Mouse (Mus musculus): ENCODE measurements around the gene Gm37240. TPM values are rescaled to one million over a fixed set of nuclear protein-coding genes. Genes with fewer than 3 reads are reported as not detected.

Gm37240 gene
- total and polyA plus RNA-seq, 2 experiments from 2014 or later = 0.43 to 1.9 TPM

DNA sequence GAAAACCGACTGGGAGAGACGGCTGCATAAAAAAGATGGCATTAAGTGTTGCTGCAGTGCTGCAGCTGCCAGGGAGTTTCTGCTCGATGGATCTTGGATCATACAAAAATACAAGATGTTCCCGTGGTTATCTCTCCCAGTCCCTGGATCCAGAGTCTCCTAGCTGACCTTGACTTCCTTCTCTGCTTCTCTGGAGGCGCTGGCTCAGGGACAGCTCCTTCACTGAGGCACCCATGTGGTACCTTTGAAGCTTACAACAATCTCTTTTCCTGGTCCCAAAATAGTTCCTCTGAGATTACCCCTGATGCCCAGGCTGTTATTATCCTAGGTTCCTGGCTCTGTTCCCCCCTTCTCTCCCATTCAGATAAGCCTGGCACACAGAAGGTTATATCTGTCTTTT, 672.4 kb downstream of the Gm37240 start:
- H3K36me3 ChIP-seq (ENCODE audit: insufficient read depth, low read length) = no peaks in the 10 kb centered on the region
- H3K4me2 ChIP-seq (ENCODE audit: low read depth, low read length, poor library complexity, severe bottlenecking) = no peak overlapping the region
- no peak for TF ChIP-seq CTCF (IDR thresholded peaks at IDR 0.05)
- 80% methylated on average over 5 of the region's 5 CpGs for WGBS
- H3K27ac ChIP-seq (ENCODE audit: low read depth, low read length) = no peak overlapping the region
- no peaks in the 10 kb centered on the region for H3K27me3 ChIP-seq (ENCODE audit: insufficient read depth, low read length)
- ATAC-seq (ENCODE audit: low FRiP score) (no peak), DNase-seq (ENCODE audit: low spot score) (no peak)
- no peak overlapping the region for H3K4me3 ChIP-seq (ENCODE audit: low read depth, low read length)
- no peak overlapping the region for H3K9ac ChIP-seq (replicated peaks; ENCODE audit: low read length, poor library complexity, severe bottlenecking)
- no peaks in the 10 kb centered on the region for H3K4me1 ChIP-seq (ENCODE audit: insufficient read depth, low read length)
- H3K9me3 ChIP-seq (ENCODE audit: low read length) = no peaks in the 10 kb centered on the region

DNA sequence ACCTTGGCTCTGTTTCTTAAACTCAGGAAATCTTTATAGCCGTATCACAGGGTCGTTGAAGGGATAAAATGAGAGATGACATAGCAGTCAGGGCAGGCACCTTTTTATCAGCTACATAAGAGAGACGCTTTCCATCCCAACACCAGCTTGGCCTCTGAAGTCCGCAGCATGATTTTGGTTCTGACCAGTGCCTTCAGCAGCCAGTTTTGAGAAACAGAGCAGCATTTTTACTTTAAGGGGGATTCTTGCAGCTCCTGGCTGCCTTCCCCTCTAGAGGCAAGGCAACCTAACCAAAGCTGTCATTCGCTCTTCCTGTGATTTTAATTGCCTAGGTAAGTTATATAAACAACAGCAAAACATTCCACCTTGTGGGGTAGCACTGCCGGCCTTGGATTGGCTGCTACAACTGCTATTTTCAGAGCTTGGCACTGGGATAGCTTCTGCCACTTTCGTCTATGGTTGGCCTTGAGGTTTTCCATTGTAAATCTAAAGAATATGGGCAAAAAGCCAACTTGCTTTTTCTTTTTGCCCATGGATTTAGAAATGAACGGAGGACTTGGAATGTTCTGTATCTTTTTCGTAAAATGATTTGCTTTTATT, 674.5 kb downstream of the Gm37240 start:
- H3K4me3 ChIP-seq (ENCODE audit: low read depth, low read length) = no peak overlapping the region
- no peaks in the 10 kb centered on the region for H3K9me3 ChIP-seq (ENCODE audit: low read length)
- no peaks in the 10 kb centered on the region for H3K27me3 ChIP-seq (ENCODE audit: insufficient read depth, low read length)
- DNase-seq (ENCODE audit: low spot score) (peak; percentile 9), ATAC-seq (ENCODE audit: low FRiP score) (no peak)
- H3K27ac ChIP-seq (ENCODE audit: low read depth, low read length) = no peak overlapping the region
- no peaks in the 10 kb centered on the region for H3K36me3 ChIP-seq (ENCODE audit: insufficient read depth, low read length)
- no peak for TF ChIP-seq CTCF (IDR thresholded peaks at IDR 0.05)
- H3K4me2 ChIP-seq (ENCODE audit: low read depth, low read length, poor library complexity, severe bottlenecking) = no peak overlapping the region
- 78% methylated on average over 9 of the region's 9 CpGs for WGBS
- H3K9ac ChIP-seq (replicated peaks; ENCODE audit: low read length, poor library complexity, severe bottlenecking) = no peak overlapping the region
- no peaks in the 10 kb centered on the region for H3K4me1 ChIP-seq (ENCODE audit: insufficient read depth, low read length)

DNA sequence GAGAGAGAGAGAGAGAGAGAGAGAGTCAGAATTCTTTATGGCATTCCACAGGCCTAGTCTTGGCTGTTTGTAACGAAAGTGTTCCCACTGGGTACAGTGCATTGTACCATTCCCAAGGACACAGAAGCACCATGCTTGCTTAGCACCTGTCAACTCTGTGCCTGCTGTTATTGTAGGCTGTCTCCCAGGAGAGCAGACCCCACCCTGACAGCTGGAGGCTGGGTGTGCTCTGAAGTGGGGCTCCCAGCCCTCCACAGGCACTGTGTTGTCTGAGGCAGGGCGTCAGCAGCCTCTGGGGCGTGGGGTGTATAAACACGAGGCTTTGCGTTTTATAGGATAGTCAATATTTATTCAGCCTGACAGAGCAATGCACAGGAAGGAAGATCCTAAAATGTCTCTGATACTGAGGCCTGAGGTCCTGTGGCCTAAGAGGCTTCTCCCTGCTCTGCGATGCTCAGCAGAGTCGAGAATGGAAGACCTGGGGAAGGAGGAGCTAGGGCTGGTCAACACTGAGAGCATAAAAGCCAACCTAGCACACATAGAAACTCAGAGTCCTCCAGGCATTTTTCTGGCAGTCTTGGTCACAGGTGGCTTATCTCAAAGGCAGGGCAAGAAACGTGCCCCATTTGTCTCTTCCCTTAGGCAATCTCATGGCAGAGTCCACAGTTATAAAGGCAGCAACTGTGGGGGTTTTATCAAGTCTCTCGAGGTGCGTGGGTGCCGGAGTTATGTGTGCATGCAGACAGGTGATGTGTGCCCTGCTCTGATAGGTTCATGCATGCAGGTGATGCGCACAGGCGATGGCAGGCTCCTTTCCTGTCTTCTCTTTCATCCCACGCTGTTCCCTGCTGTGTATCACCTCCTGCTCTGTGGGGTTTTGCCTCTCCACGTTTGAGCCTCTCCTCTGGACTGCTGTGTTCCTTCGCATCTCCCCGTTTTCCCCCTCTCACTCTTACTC, 677.2 kb downstream of the Gm37240 start:
- ATAC-seq (ENCODE audit: low FRiP score) = no peak
- no peak overlapping the region for H3K9ac ChIP-seq (replicated peaks; ENCODE audit: low read length, poor library complexity, severe bottlenecking)
- 77% methylated on average over 17 of the region's 17 CpGs for WGBS

DNA sequence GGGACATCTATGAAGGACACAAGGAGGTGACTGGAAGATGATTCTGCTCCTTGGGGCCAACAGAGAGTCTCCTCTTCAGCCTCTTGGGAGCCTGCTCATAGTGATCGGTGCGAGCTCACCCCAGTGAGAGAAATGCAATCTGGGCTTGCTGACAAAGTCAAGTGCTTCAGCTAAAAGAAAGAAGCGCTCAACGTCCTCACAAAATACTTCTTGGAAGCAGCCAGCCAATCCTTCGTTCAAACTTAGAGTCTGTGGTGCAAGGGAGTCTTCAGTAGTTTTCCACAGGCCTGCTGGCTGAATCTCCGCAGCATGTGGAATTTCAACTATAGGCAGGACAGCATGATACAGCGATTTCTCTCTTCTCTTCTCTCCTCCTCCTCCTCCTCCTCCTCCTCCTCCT, 680.8 kb downstream of the Gm37240 start:
- Histone ChIP-seq H3K27ac (ENCODE audit: low read depth, low read length) (no peak overlapping the region), H3K4me3 (ENCODE audit: low read depth, low read length) (no peak overlapping the region), H3K36me3 (ENCODE audit: insufficient read depth, low read length) (no peaks in the 10 kb centered on the region), H3K27me3 (ENCODE audit: insufficient read depth, low read length) (no peaks in the 10 kb centered on the region), H3K4me1 (ENCODE audit: insufficient read depth, low read length) (no peaks in the 10 kb centered on the region), H3K9ac (replicated peaks; ENCODE audit: low read length, poor library complexity, severe bottlenecking) (no peak overlapping the region), H3K4me2 (ENCODE audit: low read depth, low read length, poor library complexity, severe bottlenecking) (no peak overlapping the region), H3K9me3 (ENCODE audit: low read length) (no peaks in the 10 kb centered on the region)
- ATAC-seq (ENCODE audit: low FRiP score) (no peak), DNase-seq (ENCODE audit: low spot score) (no peak)
- no peak for TF ChIP-seq CTCF (IDR thresholded peaks at IDR 0.05)
- 85% methylated on average over 7 of the region's 7 CpGs for WGBS

More for the DNA sequence above, 677.2 kb downstream of the Gm37240 start:
- H3K27ac ChIP-seq (ENCODE audit: low read depth, low read length) = no peak overlapping the region
- DNase-seq (ENCODE audit: low spot score) = no peak
- H3K4me1 ChIP-seq (ENCODE audit: insufficient read depth, low read length) = no peaks in the 10 kb centered on the region
- H3K9me3 ChIP-seq (ENCODE audit: low read length) = no peaks in the 10 kb centered on the region
- H3K36me3 ChIP-seq (ENCODE audit: insufficient read depth, low read length) = no peaks in the 10 kb centered on the region
- TF ChIP-seq CTCF (IDR thresholded peaks at IDR 0.05) = no peak
- H3K4me3 ChIP-seq (ENCODE audit: low read depth, low read length) = no peak overlapping the region
- H3K4me2 ChIP-seq (ENCODE audit: low read depth, low read length, poor library complexity, severe bottlenecking) = no peak overlapping the region
- H3K27me3 ChIP-seq (ENCODE audit: insufficient read depth, low read length) = no peaks in the 10 kb centered on the region

DNA sequence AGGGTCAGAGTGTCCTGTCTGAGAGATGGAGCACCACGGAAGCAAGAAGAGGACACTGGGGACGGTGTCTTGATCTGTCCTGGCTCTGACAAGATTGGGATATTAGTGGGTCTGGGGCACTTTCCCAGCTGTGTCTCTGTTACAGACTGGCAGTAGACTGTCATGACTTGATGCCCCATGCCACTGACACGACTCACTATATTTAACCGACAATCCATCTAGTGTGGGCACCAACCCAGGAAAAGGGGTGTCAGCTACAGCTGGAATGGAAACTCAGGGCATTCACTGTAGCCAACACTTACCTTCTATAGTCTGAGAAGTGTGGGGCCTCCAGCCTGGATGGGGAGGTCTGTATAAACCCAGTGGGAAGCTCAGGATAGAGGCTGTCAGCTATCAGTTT, 681.4 kb downstream of the Gm37240 start:
- no peak for DNase-seq (ENCODE audit: low spot score)
- H3K27me3 ChIP-seq (ENCODE audit: insufficient read depth, low read length) = no peaks in the 10 kb centered on the region; the same call in 1 of the 2 replicates
- no peak overlapping the region for H3K27ac ChIP-seq (ENCODE audit: low read depth, low read length)
- no peaks in the 10 kb centered on the region for H3K9me3 ChIP-seq (ENCODE audit: low read length)
- no peak overlapping the region for H3K9ac ChIP-seq (replicated peaks; ENCODE audit: low read length, poor library complexity, severe bottlenecking)
- no peak overlapping the region for H3K4me3 ChIP-seq (ENCODE audit: low read depth, low read length)
- no peak for ATAC-seq (ENCODE audit: low FRiP score)
- no peak for TF ChIP-seq CTCF (IDR thresholded peaks at IDR 0.05)
- H3K4me2 ChIP-seq (ENCODE audit: low read depth, low read length, poor library complexity, severe bottlenecking) = no peak overlapping the region
- H3K4me1 ChIP-seq (ENCODE audit: insufficient read depth, low read length) = no peaks in the 10 kb centered on the region
- 85% methylated on average over 4 of the region's 4 CpGs for WGBS
- H3K36me3 ChIP-seq (ENCODE audit: insufficient read depth, low read length) = no peaks in the 10 kb centered on the region

DNA sequence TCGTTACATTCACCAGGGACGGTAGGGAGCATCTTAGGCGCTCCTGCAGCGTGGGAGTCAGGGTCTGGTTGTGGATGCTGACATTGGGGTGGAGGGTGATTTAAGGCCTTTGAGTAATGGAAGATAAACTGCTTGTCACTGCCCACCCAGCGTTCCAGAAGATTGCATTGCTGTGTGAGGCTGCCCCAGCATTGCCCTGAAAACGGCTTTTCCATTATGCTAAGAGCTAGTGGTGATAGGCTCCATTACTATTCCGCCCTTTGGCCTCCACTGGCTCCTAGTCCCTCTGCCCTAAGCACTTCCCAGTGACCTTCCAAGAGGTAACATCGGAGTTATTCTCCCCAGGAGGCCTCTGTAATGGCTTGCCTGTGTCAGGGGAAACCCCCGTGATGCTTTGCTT, 683.7 kb downstream of the Gm37240 start:
- Histone ChIP-seq H3K4me2 (ENCODE audit: low read depth, low read length, poor library complexity, severe bottlenecking) (no peak overlapping the region), H3K27me3 (ENCODE audit: insufficient read depth, low read length) (no peaks in the 10 kb centered on the region; the same call in 1 of the 2 replicates), H3K4me1 (ENCODE audit: insufficient read depth, low read length) (no peaks in the 10 kb centered on the region), H3K9ac (replicated peaks; ENCODE audit: low read length, poor library complexity, severe bottlenecking) (no peak overlapping the region), H3K27ac (ENCODE audit: low read depth, low read length) (no peak overlapping the region), H3K4me3 (ENCODE audit: low read depth, low read length) (no peak overlapping the region), H3K9me3 (ENCODE audit: low read length) (no peaks in the 10 kb centered on the region), H3K36me3 (ENCODE audit: insufficient read depth, low read length) (no peaks in the 10 kb centered on the region)
- DNase-seq (ENCODE audit: low spot score) = no peak
- TF ChIP-seq CTCF (IDR thresholded peaks at IDR 0.05) = no peak
- 68% methylated on average over 9 of the region's 9 CpGs for WGBS
- ATAC-seq (ENCODE audit: low FRiP score) = no peak

Data from midbrain, postnatal 0 days (tissue).